Mouse (Mus musculus) testis, adult 2 months (tissue): ENCODE data around the gene Hps3.

ENCODE experiments used
- CTCF ChIP-seq: fragments of 200-500 bp; IDR thresholded peaks from 2 replicates; pipeline ENCODE4 v1.5.1; 2012; ENCODE audit warnings: low read depth, mild to moderate bottlenecking, inconsistent platforms, low read length, moderate library complexity; ENCODE audit not compliant: control insufficient read depth, insufficient read depth, insufficient replicate concordance
- POLR2A ChIP-seq: fragments of 200-500 bp; IDR thresholded peaks from 2 replicates; pipeline ENCODE4 v1.6.1; 2012; ENCODE audit warnings: low read depth, mild to moderate bottlenecking, inconsistent platforms, low read length, moderate library complexity; ENCODE audit not compliant: control insufficient read depth

DNA sequence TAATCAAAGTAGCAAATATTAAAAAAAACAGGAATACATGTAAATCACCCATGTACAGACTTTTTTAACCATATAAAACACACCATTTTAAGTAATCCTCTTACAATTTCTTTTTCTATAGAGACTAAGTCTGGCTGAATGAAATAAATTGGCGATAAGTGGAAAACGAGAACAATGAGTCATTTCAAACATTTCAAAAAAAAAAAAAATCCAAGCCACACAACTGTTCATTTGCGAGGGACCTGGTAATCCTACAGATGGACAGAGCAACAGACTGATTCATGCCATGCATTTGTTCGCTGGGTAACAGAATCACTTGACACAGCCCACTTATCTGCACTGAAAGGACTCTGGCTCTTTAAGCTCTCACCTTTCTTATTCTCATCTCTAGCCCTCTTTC is 42.7 kb downstream of the Hps3 start:
- TF ChIP-seq POLR2A (no peak), CTCF (no peak)
